Mouse (Mus musculus) hindbrain, postnatal 0 days (tissue): Measurements from ENCODE around the gene Ptx4. TPM values are rescaled to one million over a fixed set of nuclear protein-coding genes. Genes with fewer than 3 reads are reported as not detected.

Experiments used
- ATAC-seq: fragments of 200-750 bp; cut with Nextera tagmentation; 2 replicates; pipeline ENCODE4 v1.8.0; 2017; ENCODE audit warnings: mild to moderate bottlenecking, moderate TSS enrichment, moderate library complexity
- DNase-seq: peaks from one replicate; pipeline ENCODE4 v3.0.0-alpha.2; 2015; ENCODE audit warnings: low spot score
- H3K27ac ChIP-seq: fragments of 300-500 bp; sonication (generic); 2 replicates; pipeline ENCODE4 v1.5.1; 2014; ENCODE audit warnings: mild to moderate bottlenecking
- H3K27me3 ChIP-seq: fragments of 300-500 bp; sonication (generic); 2 replicates; pipeline ENCODE4 v1.6.1; 2014; ENCODE audit warnings: low read length, mixed read lengths; ENCODE audit not compliant: insufficient read depth
- H3K36me3 ChIP-seq: fragments of 300-500 bp; sonication (generic); 2 replicates; pipeline ENCODE4 v1.6.1; 2014; ENCODE audit warnings: low read length, mixed read lengths; ENCODE audit not compliant: insufficient read depth
- H3K4me1 ChIP-seq: fragments of 300-500 bp; sonication (generic); 2 replicates; pipeline ENCODE4 v1.6.1; 2014; ENCODE audit warnings: antibody characterized with exemption, low read length, mixed read lengths; ENCODE audit not compliant: insufficient read depth
- H3K4me2 ChIP-seq: fragments of 300-500 bp; sonication (generic); 2 replicates; pipeline ENCODE4 v1.6.1; 2014; ENCODE audit warnings: low read depth, mild to moderate bottlenecking, low read length, moderate library complexity, mixed read lengths
- H3K4me3 ChIP-seq: fragments of 300-500 bp; sonication (generic); 2 replicates; pipeline ENCODE4 v1.5.1; 2014; ENCODE audit warnings: low read length
- H3K9ac ChIP-seq: fragments of 300-500 bp; sonication (generic); replicated peaks from 2 replicates; pipeline ENCODE4 v1.6.1; 2014; ENCODE audit warnings: mild to moderate bottlenecking, low read length, moderate library complexity, mixed read lengths
- H3K9me3 ChIP-seq: fragments of 300-500 bp; sonication (generic); 2 replicates; pipeline ENCODE4 v1.6.1; 2016; ENCODE audit warnings: low read length, mixed read lengths
- CTCF ChIP-seq: IDR thresholded peaks from 2 replicates; pipeline ENCODE4 v1.5.1; 2016; ENCODE audit warnings: antibody characterized with exemption, control low read depth, low read depth
- WGBS: fragments of 180-500 bp; shearing (Covaris S2); extraction: QIAGEN DNeasy Blood & Tissue Kit; methylation state at CpG from one replicate; pipeline ENCODE4 v1.1.7; 2014; 5-methylcytosine and 5-hydroxymethylcytosine counted together
- polyA plus RNA-seq: library from polyadenylated mRNA; unstranded; fragments of >200 nt; fragmentation: Nextera tagmentation; extraction: Ambion mirVana; gene quantifications from 2 replicates; pipeline ENCODE4 v1.2.1, GENCODE M21; 2015
- total RNA-seq: library from RNA; depleted of rRNA; stranded (reverse); fragments of >200 nt; gene quantifications from 2 replicates; pipeline ENCODE4 v1.2.3, GENCODE M21; 2014

The Ptx4 gene
- total and polyA plus RNA-seq, 2 experiments from 2014 or later: 0.21 to 0.63 TPM

DNA sequence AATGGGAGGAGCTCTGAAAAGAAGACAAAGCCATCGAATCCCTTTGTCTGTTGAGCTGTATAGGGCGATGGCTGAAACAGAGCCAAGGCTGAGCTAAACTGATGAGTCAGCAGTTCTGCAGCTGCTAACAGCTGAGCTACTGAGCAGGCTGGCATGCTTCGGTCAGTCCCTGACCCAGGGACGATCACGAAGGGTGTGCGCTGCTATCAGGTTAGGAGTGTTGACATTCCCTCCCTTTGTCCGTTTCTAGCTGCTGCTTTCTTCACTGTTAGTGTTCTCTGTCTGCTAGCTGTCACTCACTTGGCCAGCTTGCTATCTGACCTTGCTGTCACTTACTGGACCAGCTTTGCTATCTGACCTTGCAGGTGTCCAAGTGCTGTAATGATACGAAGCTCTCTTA is 6.5 kb downstream of the Ptx4 start:
- ATAC-seq: no peak

DNA sequence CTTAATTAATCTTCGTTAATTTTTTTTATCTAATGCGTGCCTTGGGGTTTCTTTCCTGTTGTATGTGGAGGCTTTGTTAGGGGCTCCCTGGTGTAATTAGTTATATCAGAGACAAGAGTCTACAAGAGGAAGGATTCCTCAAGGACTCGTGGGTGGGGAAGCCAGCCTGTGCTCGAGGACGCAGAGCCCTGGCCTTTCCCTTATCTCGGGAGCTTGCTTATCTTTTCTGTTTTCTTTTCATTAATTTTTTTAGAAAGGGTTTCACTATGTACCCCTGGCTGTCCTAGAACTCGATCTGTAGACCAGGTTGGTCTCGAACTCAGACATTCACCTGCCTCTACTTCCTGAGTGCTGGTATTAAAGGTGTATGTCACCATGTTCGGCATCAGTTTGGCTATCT is 7.1 kb downstream of the Ptx4 start:
- ATAC-seq: no peak
- H3K4me2 ChIP-seq: no peak overlapping the region
- DNase-seq: no peak
- no peaks in the 10 kb centered on the region for H3K9me3 ChIP-seq
- no peaks in the 10 kb centered on the region for H3K4me1 ChIP-seq
- H3K27me3 ChIP-seq: no peaks in the 10 kb centered on the region; the same call in 1 of the 2 replicates
- 78% methylated on average over 9 of the region's 9 CpGs for whole genome bisulfite sequencing
- H3K27ac ChIP-seq: no peak overlapping the region
- no peak overlapping the region for H3K9ac ChIP-seq
- no peak overlapping the region for H3K4me3 ChIP-seq
- no peaks in the 10 kb centered on the region for H3K36me3 ChIP-seq
- TF ChIP-seq CTCF: no peak

More for the DNA sequence above, 6.5 kb downstream of the Ptx4 start:
- Histone ChIP-seq H3K4me3 (no peak overlapping the region), H3K4me1 (no peaks in the 10 kb centered on the region), H3K27me3 (no peaks in the 10 kb centered on the region; the same call in 1 of the 2 replicates), H3K9me3 (no peaks in the 10 kb centered on the region), H3K9ac (no peak overlapping the region), H3K27ac (no peak overlapping the region), H3K36me3 (no peaks in the 10 kb centered on the region), H3K4me2 (no peak overlapping the region)
- peak; percentile 7 for DNase-seq
- no peak for TF ChIP-seq CTCF
- WGBS: 49% methylated on average over 8 of the region's 8 CpGs

DNA sequence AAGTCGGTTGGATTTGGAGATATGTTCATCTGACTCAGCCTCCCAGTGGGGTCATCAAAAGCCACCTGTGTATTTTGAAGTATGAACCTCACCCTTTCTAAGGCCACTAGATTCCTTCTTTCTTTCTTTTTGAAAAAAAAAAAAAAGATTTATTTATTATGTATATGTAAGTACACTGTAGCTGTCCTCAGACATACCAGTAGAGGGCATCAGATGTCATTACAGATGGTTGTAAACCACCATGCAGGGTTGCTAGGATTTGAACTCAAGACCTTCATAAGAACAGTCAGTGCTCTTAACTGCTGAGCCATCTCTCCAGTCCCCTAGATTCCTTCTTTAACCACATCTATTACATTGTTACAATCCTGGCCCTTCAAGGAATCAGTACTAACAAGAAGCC is 9.5 kb downstream of the Ptx4 start:
- H3K9ac ChIP-seq: no peak overlapping the region
- H3K9me3 ChIP-seq: no peaks in the 10 kb centered on the region
- DNase-seq (no peak), ATAC-seq (no peak)
- TF ChIP-seq CTCF: no peak
- H3K36me3 ChIP-seq: no peaks in the 10 kb centered on the region
- H3K4me1 ChIP-seq: peaks cover 8% of the 10 kb centered on the region
- no peak overlapping the region for H3K4me3 ChIP-seq
- H3K27me3 ChIP-seq: no peaks in the 10 kb centered on the region; the same call in 1 of the 2 replicates
- no peak overlapping the region for H3K4me2 ChIP-seq
- no peak overlapping the region for H3K27ac ChIP-seq
- WGBS: 93% methylated on average over 1 of the region's 1 CpGs

DNA sequence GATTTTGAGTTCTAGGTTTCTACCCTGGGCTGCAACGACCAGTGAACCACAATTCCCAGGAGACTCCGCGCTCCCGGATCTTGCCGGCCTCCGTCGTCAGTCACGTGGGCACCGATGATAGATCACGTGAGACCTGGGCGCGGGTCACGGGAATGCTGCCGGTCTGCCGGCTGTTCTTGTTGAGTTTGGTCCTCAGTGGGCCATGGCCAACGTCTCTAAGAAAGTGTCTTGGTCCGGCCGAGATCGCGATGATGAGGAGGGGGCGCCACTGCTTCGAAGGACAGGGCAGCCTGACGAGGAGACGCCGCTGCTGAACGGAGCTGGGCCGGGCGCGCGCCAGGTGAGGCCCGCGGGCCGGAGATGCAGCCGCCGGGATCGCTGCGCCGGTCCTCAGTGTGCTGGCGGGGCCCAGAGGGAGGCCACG is 12.7 kb downstream of the Ptx4 start, which contains the start of gene Clcn7:
TSS of gene Clcn7 (plus strand) at position 117 of the 424 bp plus-strand sequence.
- ATAC-seq: peak; percentile 94
- no peaks in the 10 kb centered on the region for H3K9me3 ChIP-seq

DNA sequence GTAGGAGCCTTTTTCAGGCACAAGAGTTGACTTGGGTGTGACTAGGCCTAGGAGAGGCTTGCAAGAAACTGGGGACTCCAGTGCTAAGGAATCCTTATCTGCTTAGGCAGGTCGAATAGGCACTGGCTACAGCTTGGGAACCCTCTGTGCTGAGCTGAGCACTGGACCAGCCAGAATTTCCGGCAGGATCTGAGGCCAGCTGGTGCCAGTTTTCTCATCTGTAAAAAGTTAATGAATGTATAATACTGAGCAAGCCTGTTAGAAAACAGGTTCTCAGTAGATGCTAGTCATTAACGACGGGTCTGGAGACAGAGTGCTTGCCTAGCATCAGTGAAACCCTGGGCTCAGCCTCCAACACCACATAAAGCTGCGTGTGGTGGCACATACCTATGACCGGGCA is 15.1 kb downstream of the Ptx4 start:
- H3K9ac ChIP-seq: no peak overlapping the region
- no peak for ATAC-seq

More for the DNA sequence above, 12.7 kb downstream of the Ptx4 start, which contains the start of gene Clcn7:
- Histone ChIP-seq H3K4me2 (peak within 1 kb of the TSS; percentile 82), H3K4me3 (peak within 1 kb of the TSS; percentile 68), H3K9ac (peak within 1 kb of the TSS; percentile 68), H3K27ac (peak within 1 kb of the TSS; percentile 11; the same call in 1 of the 2 replicates), H3K36me3 (no peaks in the 10 kb centered on the region), H3K27me3 (no peaks in the 10 kb centered on the region; the same call in 1 of the 2 replicates), H3K4me1 (peaks cover 8% of the 10 kb centered on the region)
- DNase-seq: peak; percentile 98
- TF ChIP-seq CTCF: no peak
- WGBS: under 1% methylated on average over 40 of the region's 40 CpGs

DNA sequence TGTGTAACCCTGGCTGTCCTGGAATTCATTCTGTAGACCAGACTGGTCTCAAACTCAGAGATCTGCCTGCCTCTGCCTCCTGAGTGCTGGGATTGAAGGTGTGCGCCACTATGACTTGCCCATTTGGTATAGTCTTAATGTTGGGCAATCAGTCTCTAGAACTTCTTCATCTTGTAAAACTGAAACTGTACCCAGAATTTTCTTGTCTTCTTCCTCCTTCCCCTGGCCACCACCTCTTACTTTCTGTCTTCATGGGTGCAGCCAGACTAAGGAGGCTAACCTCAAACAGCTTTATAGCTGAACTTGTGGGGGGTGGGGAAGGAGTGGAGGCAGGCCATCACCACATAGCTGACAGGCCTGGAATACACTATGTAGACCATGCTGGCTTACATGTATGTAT is 18.2 kb downstream of the Ptx4 start:
- DNase-seq: no peak
- Histone ChIP-seq H3K4me2 (no peak overlapping the region), H3K36me3 (no peaks in the 10 kb centered on the region), H3K4me3 (no peak overlapping the region), H3K9me3 (no peaks in the 10 kb centered on the region), H3K9ac (no peak overlapping the region), H3K4me1 (peaks cover 7% of the 10 kb centered on the region), H3K27me3 (no peaks in the 10 kb centered on the region), H3K27ac (no peak overlapping the region)
- TF ChIP-seq CTCF: no peak
- WGBS: 96% methylated on average over 1 of the region's 1 CpGs
- ATAC-seq: no peak

More for the DNA sequence above, 15.1 kb downstream of the Ptx4 start:
- Histone ChIP-seq H3K36me3 (no peaks in the 10 kb centered on the region), H3K9me3 (no peaks in the 10 kb centered on the region), H3K4me2 (no peak overlapping the region), H3K27me3 (no peaks in the 10 kb centered on the region), H3K4me3 (no peak overlapping the region), H3K27ac (no peak overlapping the region), H3K4me1 (peaks cover 8% of the 10 kb centered on the region)
- no peak for TF ChIP-seq CTCF
- no peak for DNase-seq
- WGBS: 89% methylated on average over 6 of the region's 6 CpGs

DNA sequence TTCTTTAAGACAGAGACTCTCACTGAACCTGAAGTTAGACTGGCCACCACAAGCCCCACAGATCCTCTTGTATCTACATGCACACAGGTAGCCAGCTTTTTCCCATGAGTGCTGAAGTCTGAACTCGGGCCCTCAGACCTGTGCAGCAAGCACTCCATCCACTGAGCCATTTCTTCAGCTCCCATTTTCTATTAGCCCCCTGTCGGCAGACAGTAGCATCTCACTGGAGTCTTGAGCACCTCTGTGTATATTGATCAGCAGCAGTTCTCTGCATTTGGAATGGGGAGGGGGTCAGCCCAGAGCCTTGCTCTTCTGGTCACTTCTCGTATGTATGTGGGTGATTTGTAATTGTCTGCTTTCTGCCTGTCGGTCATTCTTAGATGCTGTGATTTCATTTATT is 19.4 kb downstream of the Ptx4 start:
- H3K4me2 ChIP-seq: no peak overlapping the region
- WGBS: 72% methylated on average over 4 of the region's 4 CpGs

More for the DNA sequence above, 19.4 kb downstream of the Ptx4 start:
- ATAC-seq: no peak
- peak; percentile 53 for TF ChIP-seq CTCF
- no peaks in the 10 kb centered on the region for H3K36me3 ChIP-seq
- DNase-seq: peak; percentile 25
- no peak overlapping the region for H3K4me3 ChIP-seq
- H3K9me3 ChIP-seq: no peaks in the 10 kb centered on the region
- H3K9ac ChIP-seq: no peak overlapping the region
- H3K4me1 ChIP-seq: no peaks in the 10 kb centered on the region
- H3K27ac ChIP-seq: no peak overlapping the region
- no peaks in the 10 kb centered on the region for H3K27me3 ChIP-seq
